Mouse (Mus musculus) testis, adult 2 months (tissue): ENCODE measurements around the gene Ms4a5. TPM values are rescaled to one million over a fixed set of nuclear protein-coding genes. Genes with fewer than 3 reads are reported as not detected.
"Not testable (repeated sequence)": the region's sequence is repeated elsewhere in the genome, so short reads cannot be mapped to it uniquely, and the experiment has no call there.

Experiments used
- H3K27ac ChIP-seq: fragments of 200-500 bp; 2 replicates; pipeline ENCODE4 v1.5.1; 2012; ENCODE audit warnings: low read depth, low read length; ENCODE audit not compliant: control insufficient read depth, insufficient read depth
- H3K27me3 ChIP-seq: fragments of 200-500 bp; 2 replicates; pipeline ENCODE4 v1.6.1; 2012; ENCODE audit warnings: mild to moderate bottlenecking, low read length, moderate library complexity; ENCODE audit not compliant: control insufficient read depth, insufficient read depth
- H3K36me3 ChIP-seq: fragments of 200-500 bp; 2 replicates; pipeline ENCODE4 v1.6.1; 2012; ENCODE audit warnings: mild to moderate bottlenecking, low read length; ENCODE audit not compliant: control insufficient read depth, insufficient read depth
- H3K4me1 ChIP-seq: fragments of 200-500 bp; 2 replicates; pipeline ENCODE4 v1.6.1; 2012; ENCODE audit warnings: low read length; ENCODE audit not compliant: control insufficient read depth, insufficient read depth
- H3K4me3 ChIP-seq: fragments of 200-500 bp; 2 replicates; pipeline ENCODE4 v1.5.1; 2012; ENCODE audit warnings: low read depth, mild to moderate bottlenecking, low read length, moderate library complexity, mixed read lengths; ENCODE audit not compliant: control insufficient read depth
- CTCF ChIP-seq: fragments of 200-500 bp; IDR thresholded peaks from 2 replicates; pipeline ENCODE4 v1.5.1; 2012; ENCODE audit warnings: low read depth, mild to moderate bottlenecking, inconsistent platforms, low read length, moderate library complexity; ENCODE audit not compliant: control insufficient read depth, insufficient read depth, insufficient replicate concordance
- POLR2A ChIP-seq: fragments of 200-500 bp; IDR thresholded peaks from 2 replicates; pipeline ENCODE4 v1.6.1; 2012; ENCODE audit warnings: low read depth, mild to moderate bottlenecking, inconsistent platforms, low read length, moderate library complexity; ENCODE audit not compliant: control insufficient read depth
- polyA plus RNA-seq: library from polyadenylated mRNA; depleted of rRNA; stranded (reverse); fragments of >200 nt; gene quantifications from 2 replicates; pipeline ENCODE4 v1.2.3, GENCODE M21; 2012

The Ms4a5 gene
- polyA plus RNA-seq, 1 experiment = 181 TPM

GRCm38 (mm10) chr19:11292990-11293389 lies 9.3 kb upstream of the Ms4a5 start:
- Histone ChIP-seq H3K27ac (no peak overlapping the region), H3K36me3 (no peaks in the 10 kb centered on the region), H3K4me1 (no peaks in the 10 kb centered on the region), H3K27me3 (no peaks in the 10 kb centered on the region), H3K4me3 (peak overlapping the region; percentile 23)
- no peak for TF ChIP-seq POLR2A
- TF ChIP-seq CTCF = no peak

- Histone ChIP-seq H3K4me3 (no peak overlapping the region), H3K36me3 (no peaks in the 10 kb centered on the region), H3K4me1 (no peaks in the 10 kb centered on the region), H3K27me3 (no peaks in the 10 kb centered on the region), H3K27ac (no peak overlapping the region)
- TF ChIP-seq POLR2A (no peak), CTCF (no peak)
These were observed 3.5 kb downstream of the Ms4a5 start for GRCm38 (mm10) chr19:11280223-11280622.

GRCm38 (mm10) chr19:11276431-11276830 lies 7.2 kb downstream of the Ms4a5 start:
- H3K4me1 ChIP-seq = no peaks in the 10 kb centered on the region
- H3K27ac ChIP-seq = no peak overlapping the region
- H3K36me3 ChIP-seq = no peaks in the 10 kb centered on the region
- H3K4me3 ChIP-seq = no peak overlapping the region
- H3K27me3 ChIP-seq = no peaks in the 10 kb centered on the region
- TF ChIP-seq POLR2A = no peak
- no peak for TF ChIP-seq CTCF

DNA sequence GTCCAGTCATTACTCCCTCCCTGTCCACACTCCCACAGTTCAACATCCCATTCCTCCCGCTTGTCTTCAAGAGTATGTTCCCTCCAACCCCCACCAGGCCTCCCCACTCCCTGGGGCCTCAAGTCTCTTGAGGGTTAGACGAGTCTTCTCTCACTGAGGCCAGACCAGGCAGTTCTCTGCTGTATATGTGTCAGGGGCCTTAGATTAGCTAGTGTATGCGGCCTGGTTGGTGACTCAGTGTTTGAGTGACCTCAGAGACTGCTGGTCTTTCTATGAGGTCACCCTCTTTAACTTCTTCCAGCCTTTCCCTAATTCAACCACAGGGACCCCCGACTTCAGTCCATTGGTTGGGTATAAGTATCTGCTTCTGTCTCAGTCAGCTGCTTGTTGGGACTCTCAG lies 16.7 kb downstream of the Ms4a5 start:
- Histone ChIP-seq H3K4me3 (no peak overlapping the region), H3K27ac (no peak overlapping the region), H3K36me3 (no peaks in the 10 kb centered on the region), H3K4me1 (no peaks in the 10 kb centered on the region), H3K27me3 (no peaks in the 10 kb centered on the region)
- TF ChIP-seq POLR2A = no peak
- TF ChIP-seq CTCF = no peak

DNA sequence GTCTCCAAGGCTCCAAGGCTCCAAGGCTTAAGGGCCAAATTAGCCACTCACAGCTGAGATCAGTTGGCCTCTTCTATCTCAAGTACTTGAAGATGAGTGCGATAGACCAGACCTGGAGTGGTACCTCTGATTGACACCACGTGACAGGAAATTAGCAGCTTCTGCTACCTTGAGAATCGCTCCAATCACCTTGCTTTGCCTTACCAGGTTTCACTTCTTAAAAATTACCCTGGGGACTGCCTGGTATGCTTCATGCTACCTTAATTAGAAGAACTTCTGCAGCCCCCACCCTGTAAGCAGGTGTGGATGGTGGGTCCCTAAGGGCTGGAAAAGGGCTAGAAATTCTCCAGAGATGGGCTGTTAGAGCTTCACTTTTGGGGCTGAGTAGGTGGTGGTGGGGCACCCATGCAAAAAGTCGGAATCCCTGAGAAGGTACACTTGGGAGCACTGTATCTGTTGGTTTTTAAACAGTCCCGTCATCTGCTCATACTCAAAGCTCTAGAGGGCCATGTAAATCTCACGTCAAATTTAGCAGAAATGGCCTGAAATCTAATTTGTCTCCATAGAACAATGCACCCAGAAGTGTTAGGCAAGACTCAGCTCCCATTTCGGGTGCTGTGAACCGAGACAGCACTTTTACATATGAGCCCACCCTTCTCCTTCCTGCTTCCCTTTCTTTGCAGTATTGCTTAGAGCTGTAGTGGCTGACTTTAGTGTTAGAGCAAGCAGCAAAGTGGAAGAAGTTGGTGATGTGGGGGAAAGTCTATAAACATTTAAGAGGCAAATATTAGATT lies 17.4 kb downstream of the Ms4a5 start, which contains the start of gene Ms4a1:
Ms4a1 (minus strand) TSS at position 190 of the 794 bp plus-strand sequence.
- Histone ChIP-seq H3K4me1 (no peaks in the 10 kb centered on the region), H3K36me3 (no peaks in the 10 kb centered on the region), H3K27ac (no peak within 1 kb of the TSS), H3K27me3 (no peaks in the 10 kb centered on the region), H3K4me3 (no peak within 1 kb of the TSS)
- TF ChIP-seq CTCF (no peak), POLR2A (no peak)

DNA sequence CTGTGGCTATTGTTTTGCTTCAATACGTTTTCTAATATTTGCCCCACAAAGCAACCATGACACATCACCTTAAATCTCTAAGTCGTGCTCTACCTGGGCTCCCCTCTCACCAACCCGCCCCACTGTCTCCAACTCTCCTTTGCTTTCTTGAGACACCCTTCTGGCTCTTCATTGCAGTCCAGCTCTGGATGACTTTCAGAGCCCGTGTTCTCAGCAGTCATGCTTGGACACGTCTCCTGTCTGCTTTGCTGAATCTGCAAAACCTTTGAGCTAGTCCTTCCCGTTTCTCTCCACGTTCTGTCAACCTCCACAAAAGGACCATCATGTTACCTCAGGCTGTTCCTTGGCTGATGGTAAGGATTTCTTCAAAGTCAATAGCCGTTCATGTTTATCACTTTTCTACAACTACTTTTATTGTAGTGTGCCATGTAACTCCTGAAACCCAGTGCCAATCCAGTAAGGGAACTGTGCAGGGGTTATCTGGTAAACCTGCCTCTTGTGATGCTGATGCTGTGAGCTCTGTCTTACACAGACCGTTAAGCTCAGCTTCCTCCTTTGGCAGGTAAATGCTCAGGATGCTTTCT lies 19.0 kb downstream of the Ms4a5 start:
- Histone ChIP-seq H3K36me3 (no peaks in the 10 kb centered on the region), H3K27ac (no peak overlapping the region), H3K4me3 (no peak overlapping the region), H3K4me1 (no peaks in the 10 kb centered on the region), H3K27me3 (no peaks in the 10 kb centered on the region)
- no peak for TF ChIP-seq CTCF
- no peak for TF ChIP-seq POLR2A

GRCm38 (mm10) chr19:11263549-11263948 lies 20.1 kb downstream of the Ms4a5 start:
- Histone ChIP-seq H3K27ac (no peak overlapping the region), H3K27me3 (no peaks in the 10 kb centered on the region), H3K36me3 (no peaks in the 10 kb centered on the region), H3K4me3 (no peak overlapping the region), H3K4me1 (no peaks in the 10 kb centered on the region)
- no peak for TF ChIP-seq CTCF

GRCm38 (mm10) chr19:11262932-11263331 lies 20.7 kb downstream of the Ms4a5 start:
- not testable (repeated sequence) for H3K4me1 ChIP-seq, H3K27ac ChIP-seq, H3K4me3 ChIP-seq, H3K36me3 ChIP-seq, H3K27me3 ChIP-seq
